Mouse (Mus musculus) frontal cortex, postnatal 36 days (tissue): ENCODE measurements around the gene Apobec2.

Experiments
- DNase-seq, 2 experiments: peaks; one replicate each; pipeline ENCODE4 v3.0.0; 2022; ENCODE audit warnings: low spot score in 2 of 2

The Apobec2 gene

DNA sequence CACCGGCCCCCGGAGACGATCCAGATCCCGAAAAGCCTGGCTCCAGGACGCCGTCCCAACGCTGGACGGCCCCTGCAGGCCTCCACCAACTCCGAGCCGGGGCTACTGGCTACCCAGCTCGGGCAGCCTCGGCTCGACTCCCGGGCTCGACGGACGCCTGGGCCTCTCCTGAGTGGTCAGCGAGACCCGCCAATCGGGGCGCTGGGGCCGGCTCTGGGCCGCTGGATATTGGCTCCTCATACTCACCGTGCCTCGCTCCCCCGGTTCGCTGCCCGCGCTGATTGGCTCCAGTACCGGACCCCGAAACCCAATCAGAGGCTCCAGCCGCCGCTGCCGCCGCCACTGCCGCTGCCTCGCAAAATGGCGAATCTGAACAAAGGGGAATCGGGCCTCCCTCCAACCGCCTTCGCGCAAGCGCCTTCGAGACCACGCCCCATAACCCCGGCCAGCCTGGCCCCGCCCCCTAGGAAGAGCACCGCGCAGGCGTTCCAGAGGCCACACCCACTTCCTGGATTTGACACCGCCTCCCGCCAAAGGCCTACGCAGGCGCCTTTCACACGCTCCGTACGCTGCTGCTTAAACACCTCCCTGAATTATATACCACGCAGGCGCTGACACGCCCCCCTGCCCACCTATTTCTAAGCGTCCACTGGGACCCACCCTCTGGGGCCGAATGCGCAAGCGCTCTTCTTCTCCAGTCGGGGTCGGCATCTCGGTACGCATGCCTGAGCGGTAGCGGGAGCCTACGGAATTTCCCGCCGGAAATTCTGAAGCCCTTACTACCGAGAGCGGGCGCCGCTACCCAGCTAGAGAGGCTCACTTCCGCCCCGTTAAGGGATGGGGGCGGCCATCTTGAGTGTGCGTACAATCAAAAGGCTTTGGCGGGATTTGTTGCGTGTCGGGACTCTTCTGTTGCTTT is 23.1 kb downstream of the Apobec2 start, which contains the start of the genes Nfya and Oard1:
Gene Nfya (minus strand): TSS at position 527 of the 919 bp plus-strand sequence.
Gene Oard1 (plus strand): TSS at position 635 of the 919 bp plus-strand sequence.
- DNase-seq: peak; percentile 100

DNA sequence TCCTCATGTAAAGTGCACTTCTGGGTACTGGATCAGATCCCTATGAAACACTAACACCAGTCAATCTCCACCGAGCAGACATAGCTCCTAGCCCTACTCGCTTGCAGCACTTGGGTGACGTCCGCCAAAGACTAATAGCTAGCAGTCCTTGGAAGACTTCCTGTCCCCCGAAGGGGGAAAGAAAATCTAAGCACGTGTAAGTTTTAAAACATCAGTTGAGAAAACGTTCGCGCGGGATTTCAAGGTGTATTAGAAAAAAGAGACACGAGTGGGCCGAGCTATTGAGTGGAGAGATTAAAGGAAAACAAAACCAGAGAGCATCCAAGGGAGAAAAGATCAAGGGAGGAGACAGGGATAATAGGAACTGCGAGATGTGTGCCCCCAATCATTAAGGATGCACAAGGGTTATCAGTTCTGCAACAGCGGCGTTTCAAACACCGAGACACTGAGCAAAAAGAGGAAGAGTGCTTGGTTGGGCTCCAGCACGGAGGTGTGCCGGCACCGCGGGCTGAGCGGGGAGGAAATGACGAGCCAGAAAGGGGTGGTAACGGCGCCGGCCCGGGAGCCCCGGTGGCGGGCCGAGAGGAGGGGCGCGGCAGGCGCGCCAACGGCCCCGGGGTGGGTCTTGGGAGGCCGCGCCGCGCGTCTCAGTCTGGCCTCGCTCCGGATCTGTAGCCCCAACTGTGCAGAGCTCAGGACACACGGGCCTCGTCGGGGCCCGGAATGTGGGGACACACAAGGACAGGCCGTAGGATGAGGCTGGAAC is 24.0 kb downstream of the Apobec2 start:
- DNase-seq: peak; percentile 56 to 57

GRCm38 (mm10) chr17:48407910-48408525 is 24.7 kb downstream of the Apobec2 start:
- peak in 1 of 2 experiments; percentile 45 for DNase-seq

DNA sequence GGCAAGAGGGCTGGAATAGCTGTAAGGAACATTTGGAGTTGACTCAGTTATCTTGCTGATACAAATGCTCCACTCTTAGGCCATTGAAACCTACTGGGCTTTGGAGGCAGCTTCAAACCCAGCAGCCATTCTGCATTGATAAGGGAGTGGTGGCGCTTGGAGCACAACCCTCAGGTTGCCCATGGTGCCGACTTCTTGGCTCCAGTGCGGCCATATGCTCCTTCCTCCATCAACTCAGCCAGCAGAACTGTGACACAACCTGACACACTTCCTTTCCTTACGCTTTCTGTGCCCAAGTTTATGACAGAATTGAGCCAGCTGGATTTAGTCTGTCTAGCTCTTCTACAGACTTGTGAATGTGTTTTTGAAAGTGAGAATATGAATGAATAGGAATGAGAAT is 25.6 kb downstream of the Apobec2 start:
- peak in 1 of 2 experiments; percentile 57 for DNase-seq

- no peak for DNase-seq
Observed at GRCm38 (mm10) chr17:48404706-48405105, 28.0 kb downstream of the Apobec2 start.

DNA sequence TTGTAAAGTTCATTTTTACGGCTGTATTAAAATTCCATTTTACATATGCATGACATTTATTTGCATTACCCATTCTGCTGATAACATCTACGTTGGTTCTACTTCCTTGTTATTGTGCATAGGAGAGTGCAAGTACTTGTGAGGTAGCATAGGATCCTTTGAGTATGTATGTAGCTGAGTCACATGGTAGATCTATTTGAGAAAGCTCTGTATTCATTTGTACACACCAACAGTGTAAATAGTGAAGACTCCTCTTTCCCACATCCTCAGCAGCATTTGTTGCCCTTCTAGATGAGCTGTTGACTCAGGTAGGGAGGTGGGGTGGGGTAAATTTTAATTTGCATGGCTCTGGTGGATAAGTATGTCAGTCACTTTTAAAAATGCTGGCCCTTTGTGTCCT is 28.9 kb downstream of the Apobec2 start:
- no peak for DNase-seq

DNA sequence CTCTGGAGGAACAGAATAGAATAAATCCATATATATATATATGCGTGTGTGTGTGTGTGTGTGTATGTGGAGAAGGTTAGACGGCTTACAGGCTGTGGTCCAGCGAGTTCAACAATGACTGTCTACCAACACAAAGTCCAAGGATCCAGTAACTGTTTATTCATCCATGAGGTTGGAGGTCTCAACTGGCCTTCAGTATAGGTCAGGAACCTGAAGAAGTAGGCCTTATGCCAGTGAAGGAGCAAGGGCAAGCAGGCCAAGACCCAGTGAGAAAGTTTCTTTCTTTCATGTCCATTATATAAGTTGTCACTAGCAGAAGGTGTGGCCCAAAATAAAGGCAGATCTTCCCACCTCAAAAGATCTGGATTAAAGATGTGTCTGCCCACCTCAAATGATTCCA is 30.0 kb downstream of the Apobec2 start:
- no peak for DNase-seq

GRCm38 (mm10) chr17:48401710-48402109 is 31.0 kb downstream of the Apobec2 start:
- no peak for DNase-seq

DNA sequence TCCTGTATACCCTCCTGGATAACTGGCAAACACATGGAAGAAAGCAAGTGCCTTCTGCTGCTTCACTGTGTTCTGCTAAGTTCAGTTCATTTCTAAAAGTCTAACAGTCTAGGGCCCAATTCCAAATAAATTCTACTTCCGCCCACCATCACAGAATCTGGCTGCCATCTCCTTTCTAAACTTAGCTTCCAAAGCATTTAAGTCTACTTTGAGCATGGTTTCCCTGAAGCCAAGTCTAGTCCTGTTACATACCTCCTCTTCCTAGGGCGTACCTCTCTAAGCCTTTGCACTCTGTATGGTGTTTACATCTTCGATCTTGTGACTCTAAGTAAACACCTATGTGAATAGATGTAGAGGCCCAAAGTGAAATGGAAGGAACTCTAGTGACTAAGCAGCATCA is 40.1 kb downstream of the Apobec2 start:
- peak; percentile 36 to 90 for DNase-seq

DNA sequence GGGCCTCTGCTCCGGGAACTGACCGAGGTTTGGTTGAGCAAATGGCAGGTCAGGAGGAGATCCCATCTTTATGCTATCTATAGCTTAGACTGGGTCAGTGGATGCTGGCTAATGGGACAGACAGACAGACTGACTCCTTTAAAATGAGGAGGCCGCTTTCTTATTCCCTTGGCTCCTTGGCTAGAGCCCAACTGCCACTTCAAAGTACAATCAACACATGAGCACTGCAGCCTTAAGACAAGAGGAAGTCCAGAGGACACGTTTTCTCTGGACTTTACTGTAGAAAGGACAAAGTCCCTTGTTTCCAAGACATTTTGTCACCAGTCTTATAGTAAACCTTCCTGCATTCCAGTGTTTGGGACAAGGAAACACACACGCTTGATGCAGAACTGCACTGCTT is 41.3 kb downstream of the Apobec2 start:
- DNase-seq: no peak

DNA sequence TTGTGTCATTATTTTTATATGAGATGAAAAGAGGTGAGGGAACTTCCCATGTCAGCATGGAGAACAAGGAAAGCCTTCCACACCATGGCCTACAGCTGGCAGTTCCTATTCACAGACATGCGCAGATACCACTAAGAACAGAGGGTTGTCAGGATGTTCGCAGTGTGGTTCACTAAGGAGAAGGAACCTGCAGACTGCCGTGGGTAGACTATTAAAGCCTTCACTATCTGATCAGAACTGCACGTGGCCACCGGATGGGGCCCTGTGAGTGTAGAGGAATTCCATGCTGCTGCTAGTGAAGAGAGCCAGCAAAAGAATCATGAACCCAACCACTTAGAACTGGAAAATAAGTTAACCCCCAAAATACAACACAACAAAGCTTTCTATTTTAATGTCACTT is 43.3 kb downstream of the Apobec2 start:
- no peak for DNase-seq

- DNase-seq: no peak
Observed at GRCm38 (mm10) chr17:48388666-48389065, 44.1 kb downstream of the Apobec2 start.

- DNase-seq: no peak
Observed at GRCm38 (mm10) chr17:48385786-48386461, 46.8 kb downstream of the Apobec2 start.

- DNase-seq: no peak
Observed at GRCm38 (mm10) chr17:48379050-48379449, 53.7 kb downstream of the Apobec2 start.

GRCm38 (mm10) chr17:48376102-48376501 is 56.6 kb downstream of the Apobec2 start:
- peak in 1 of 2 experiments; percentile 53 for DNase-seq

GRCm38 (mm10) chr17:48372987-48373386 is 59.7 kb downstream of the Apobec2 start:
- DNase-seq: peak; percentile 43 to 73

DNA sequence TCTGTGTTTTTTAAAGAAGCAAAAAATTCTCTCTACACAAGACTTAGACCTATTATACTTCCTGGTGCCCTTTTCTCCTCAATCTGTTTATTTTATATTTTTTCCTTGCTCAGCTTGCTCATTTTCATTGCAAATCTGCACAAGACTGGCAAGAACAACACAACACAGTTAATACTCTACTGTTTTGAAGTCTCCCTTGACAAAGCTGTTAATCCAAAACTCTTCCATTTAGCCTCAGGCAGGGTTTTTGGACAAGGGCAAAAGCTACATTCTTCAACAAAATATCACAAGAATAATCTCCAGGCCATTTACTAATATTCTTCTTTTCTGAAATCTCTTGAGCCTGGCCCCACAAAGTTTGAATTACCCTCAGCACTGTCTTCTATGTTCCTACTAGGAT is 61.1 kb downstream of the Apobec2 start:
- DNase-seq: no peak
